Mouse (Mus musculus) midbrain, embryonic 12.5 days (tissue): ENCODE measurements around the gene Cfap70. TPM values are rescaled to one million over a fixed set of nuclear protein-coding genes. Genes with fewer than 3 reads are reported as not detected.

Source experiments
- ATAC-seq: fragments of 200-750 bp; cut with Nextera tagmentation; 2 replicates; pipeline ENCODE4 v1.8.0; 2017; ENCODE audit warnings: low read depth, moderate TSS enrichment, moderate library complexity; ENCODE audit not compliant: low FRiP score
- H3K27ac ChIP-seq: fragments of 300-500 bp; sonication (generic); replicated peaks from 2 replicates; pipeline ENCODE4 v1.5.1; 2016; ENCODE audit warnings: mild to moderate bottlenecking
- H3K27me3 ChIP-seq: fragments of 300-500 bp; sonication (generic); 2 replicates; pipeline ENCODE4 v1.6.1; 2016; ENCODE audit warnings: mild to moderate bottlenecking
- H3K36me3 ChIP-seq: fragments of 300-500 bp; sonication (generic); 2 replicates; pipeline ENCODE4 v1.6.1; 2016
- H3K4me1 ChIP-seq: fragments of 300-500 bp; sonication (generic); 2 replicates; pipeline ENCODE4 v1.6.1; 2016
- H3K4me2 ChIP-seq: fragments of 300-500 bp; sonication (generic); replicated peaks from 2 replicates; pipeline ENCODE4 v1.6.1; 2016; ENCODE audit warnings: mild to moderate bottlenecking, moderate library complexity
- H3K4me3 ChIP-seq: fragments of 300-500 bp; sonication (generic); 2 replicates; pipeline ENCODE4 v1.5.1; 2016; ENCODE audit warnings: mild to moderate bottlenecking
- H3K9ac ChIP-seq: fragments of 300-500 bp; sonication (generic); replicated peaks from 2 replicates; pipeline ENCODE4 v1.6.1; 2016; ENCODE audit warnings: mild to moderate bottlenecking, moderate library complexity
- H3K9me3 ChIP-seq: fragments of 300-500 bp; sonication (generic); 2 replicates; pipeline ENCODE4 v1.6.1; 2016; ENCODE audit warnings: mild to moderate bottlenecking
- WGBS: fragments of 180-500 bp; shearing (Covaris S2); methylation state at CpG from one replicate; pipeline ENCODE4 v1.1.7; 2016; 5-methylcytosine and 5-hydroxymethylcytosine counted together
- polyA plus RNA-seq: library from polyadenylated mRNA; unstranded; fragments of >200 nt; fragmentation: Nextera tagmentation; extraction: Ambion mirVana; gene quantifications from 2 replicates; pipeline ENCODE4 v1.2.1, GENCODE M21; 2016

Cfap70 gene
- polyA plus RNA-seq, 1 experiment from 2014 or later, result 0.34 TPM

DNA sequence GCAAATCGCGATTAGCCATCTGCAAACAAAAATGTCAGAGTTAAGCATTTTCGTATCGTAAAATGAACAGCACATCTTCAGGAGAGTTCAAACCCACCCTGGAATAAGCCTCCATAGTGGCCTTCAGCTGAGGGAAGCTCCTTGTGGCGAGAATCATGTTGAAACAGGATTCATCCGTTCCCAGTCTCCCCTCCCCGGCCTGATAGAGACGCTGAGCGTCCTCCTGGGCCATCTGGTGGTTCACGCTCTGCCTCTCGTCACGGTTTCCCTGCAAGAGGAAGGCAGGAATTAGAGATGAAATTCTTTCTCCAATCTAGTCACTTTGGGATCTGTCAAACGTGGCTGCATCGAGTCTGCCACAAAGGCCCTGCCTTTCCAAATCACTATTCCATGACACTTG lies 8.2 kb upstream of the Cfap70 start:
- H3K27ac ChIP-seq, result no peak overlapping the region
- no peaks in the 10 kb centered on the region for H3K27me3 ChIP-seq
- H3K9me3 ChIP-seq, result no peaks in the 10 kb centered on the region
- H3K36me3 ChIP-seq, result no peaks in the 10 kb centered on the region
- no peak for ATAC-seq
- H3K4me2 ChIP-seq, result no peak overlapping the region
- WGBS, result 82% methylated on average over 14 of the region's 14 CpGs
- no peak overlapping the region for H3K9ac ChIP-seq
- no peaks in the 10 kb centered on the region for H3K4me1 ChIP-seq
- H3K4me3 ChIP-seq, result no peak overlapping the region

- no peaks in the 10 kb centered on the region for H3K9me3 ChIP-seq
- H3K36me3 ChIP-seq, result no peaks in the 10 kb centered on the region
- no peaks in the 10 kb centered on the region for H3K4me1 ChIP-seq
- no peak overlapping the region for H3K27ac ChIP-seq
- no peak for ATAC-seq
- no peak overlapping the region for H3K9ac ChIP-seq
- H3K27me3 ChIP-seq, result no peaks in the 10 kb centered on the region
- no peak overlapping the region for H3K4me3 ChIP-seq
- WGBS, result 93% methylated on average over 9 of the region's 9 CpGs
- H3K4me2 ChIP-seq, result no peak overlapping the region
These were observed 6.4 kb upstream of the Cfap70 start for GRCm38 (mm10) chr14:20458378-20458777.

- Histone ChIP-seq H3K27me3 (no peaks in the 10 kb centered on the region; the same call in 1 of the 2 replicates), H3K9me3 (no peaks in the 10 kb centered on the region), H3K36me3 (no peaks in the 10 kb centered on the region), H3K4me1 (peaks cover 8% of the 10 kb centered on the region), H3K4me3 (no peak overlapping the region), H3K4me2 (no peak overlapping the region), H3K27ac (no peak overlapping the region), H3K9ac (no peak overlapping the region)
- ATAC-seq, result no peak
- WGBS, result 93% methylated on average over 5 of the region's 5 CpGs
These were observed 903 bp upstream of the Cfap70 start for GRCm38 (mm10) chr14:20452929-20453328.

DNA sequence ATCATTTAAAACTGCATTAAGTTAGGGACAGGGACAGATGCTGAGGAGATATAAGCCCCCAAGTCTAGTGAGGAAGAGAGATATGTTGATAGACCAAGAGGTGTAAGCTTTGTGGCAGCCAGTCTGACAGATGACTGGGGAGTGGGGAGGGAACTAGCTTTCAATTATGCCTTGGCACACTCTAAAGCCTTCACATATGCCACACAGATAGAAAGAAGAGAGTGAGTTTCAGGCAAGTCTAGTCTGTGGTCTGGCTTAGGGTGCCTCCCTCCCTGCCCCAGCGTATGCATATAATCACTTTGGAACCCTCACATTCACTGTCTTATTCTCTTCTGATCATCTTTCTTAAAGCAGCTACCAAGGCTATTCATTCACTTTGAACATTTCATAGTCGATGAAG lies 724 bp downstream of the Cfap70 start:
- 16% methylated on average over 2 of the region's 2 CpGs for WGBS
- Histone ChIP-seq H3K4me3 (peak overlapping the region; percentile 40), H3K36me3 (no peaks in the 10 kb centered on the region), H3K27me3 (no peaks in the 10 kb centered on the region; the same call in 1 of the 2 replicates), H3K4me1 (peaks cover 8% of the 10 kb centered on the region), H3K9me3 (no peaks in the 10 kb centered on the region), H3K9ac (0 out of 2 replicates have a peak overlapping the region, but pooled peaks have one; percentile 31), H3K4me2 (peak overlapping the region; percentile 56), H3K27ac (no peak overlapping the region)
- ATAC-seq, result no peak

DNA sequence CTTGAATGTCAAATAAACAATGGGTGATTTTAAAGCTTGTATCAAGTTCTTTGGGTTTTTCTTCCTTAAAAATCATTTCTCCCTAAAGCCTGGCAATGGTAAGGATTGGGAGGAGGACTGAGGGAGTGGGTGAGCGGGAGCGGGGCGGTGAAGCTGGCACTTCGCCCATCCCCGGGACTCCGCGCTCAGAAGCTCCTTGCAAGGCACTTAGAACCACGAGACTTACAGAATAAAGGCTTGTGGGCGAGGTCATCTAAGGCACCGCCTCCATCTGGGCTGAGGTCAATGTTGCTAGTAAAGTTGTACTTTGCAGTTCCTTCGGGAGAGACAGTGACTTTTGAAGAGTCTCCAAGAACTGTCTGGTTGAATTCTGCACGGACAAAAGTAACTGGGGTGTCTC lies 4.8 kb downstream of the Cfap70 start:
- Histone ChIP-seq H3K4me1 (peaks cover 8% of the 10 kb centered on the region), H3K4me3 (no peak overlapping the region), H3K36me3 (no peaks in the 10 kb centered on the region), H3K27ac (no peak overlapping the region), H3K9ac (no peak overlapping the region), H3K27me3 (no peaks in the 10 kb centered on the region; the same call in 1 of the 2 replicates), H3K4me2 (no peak overlapping the region), H3K9me3 (no peaks in the 10 kb centered on the region)
- 61% methylated on average over 12 of the region's 12 CpGs for WGBS
- no peak for ATAC-seq

DNA sequence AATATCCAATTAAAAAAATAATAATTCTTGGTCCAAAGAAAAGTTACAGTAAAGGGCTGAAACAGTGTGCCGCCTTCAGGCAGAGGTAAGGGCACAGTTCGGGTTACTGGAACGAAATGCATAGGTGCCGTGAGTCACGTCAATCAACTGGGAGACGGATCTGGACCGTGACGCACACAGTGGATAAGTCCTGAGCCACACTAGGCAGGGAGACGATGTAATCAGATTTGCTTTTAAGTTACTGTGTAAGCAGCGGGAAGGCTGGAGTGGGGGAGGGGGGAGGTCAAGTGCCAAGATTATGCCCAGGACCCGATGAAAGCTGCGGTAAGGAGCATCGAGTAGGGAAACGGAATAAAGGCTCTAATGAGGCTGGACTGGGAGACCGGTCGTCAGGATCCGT lies 9.8 kb downstream of the Cfap70 start:
- no peak overlapping the region for H3K4me3 ChIP-seq
- WGBS, result 45% methylated on average over 17 of the region's 17 CpGs

DNA sequence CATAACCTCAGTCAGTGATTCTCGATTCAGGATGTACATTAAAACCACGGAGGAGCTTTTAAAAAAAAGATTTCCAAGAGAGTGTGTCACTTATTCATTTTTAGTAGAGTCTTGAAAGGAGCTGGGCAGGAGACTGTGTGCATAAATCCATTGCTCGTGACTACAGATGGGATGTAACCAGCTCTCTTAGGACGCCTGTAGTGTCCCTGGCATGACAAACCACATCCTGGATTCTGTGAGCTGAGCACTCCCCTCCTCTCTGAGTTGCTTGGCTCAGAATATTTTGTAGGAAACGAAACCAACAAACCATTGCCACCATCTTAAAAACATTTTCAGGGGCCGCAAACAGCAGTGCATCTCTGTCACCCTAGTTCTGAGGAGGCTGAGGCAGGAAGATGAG lies 15.1 kb downstream of the Cfap70 start:
- no peak for ATAC-seq
- Histone ChIP-seq H3K4me1 (no peaks in the 10 kb centered on the region), H3K9me3 (no peaks in the 10 kb centered on the region), H3K36me3 (no peaks in the 10 kb centered on the region), H3K4me2 (no peak overlapping the region), H3K9ac (no peak overlapping the region), H3K27ac (no peak overlapping the region), H3K27me3 (no peaks in the 10 kb centered on the region), H3K4me3 (no peak overlapping the region)
- WGBS, result 82% methylated on average over 6 of the region's 6 CpGs

More for the DNA sequence above, 9.8 kb downstream of the Cfap70 start:
- Histone ChIP-seq H3K27me3 (no peaks in the 10 kb centered on the region), H3K9me3 (no peaks in the 10 kb centered on the region), H3K36me3 (no peaks in the 10 kb centered on the region), H3K4me1 (no peaks in the 10 kb centered on the region), H3K9ac (no peak overlapping the region), H3K4me2 (no peak overlapping the region), H3K27ac (no peak overlapping the region)
- no peak for ATAC-seq

- Histone ChIP-seq H3K4me3 (no peak overlapping the region), H3K4me1 (no peaks in the 10 kb centered on the region), H3K27me3 (no peaks in the 10 kb centered on the region), H3K27ac (no peak overlapping the region), H3K4me2 (no peak overlapping the region), H3K9ac (no peak overlapping the region), H3K36me3 (no peaks in the 10 kb centered on the region), H3K9me3 (no peaks in the 10 kb centered on the region)
- 83% methylated on average over 4 of the region's 4 CpGs for WGBS
- no peak for ATAC-seq
These were observed 19.6 kb downstream of the Cfap70 start for GRCm38 (mm10) chr14:20432420-20432819.

- no peaks in the 10 kb centered on the region for H3K36me3 ChIP-seq
- H3K4me2 ChIP-seq, result no peak overlapping the region
- no peaks in the 10 kb centered on the region for H3K4me1 ChIP-seq
- 85% methylated on average over 6 of the region's 6 CpGs for WGBS
- H3K9me3 ChIP-seq, result no peaks in the 10 kb centered on the region
- no peak overlapping the region for H3K4me3 ChIP-seq
- no peaks in the 10 kb centered on the region for H3K27me3 ChIP-seq
- H3K27ac ChIP-seq, result no peak overlapping the region
- H3K9ac ChIP-seq, result no peak overlapping the region
- no peak for ATAC-seq
These were observed 20.3 kb downstream of the Cfap70 start for GRCm38 (mm10) chr14:20431726-20432125.

DNA sequence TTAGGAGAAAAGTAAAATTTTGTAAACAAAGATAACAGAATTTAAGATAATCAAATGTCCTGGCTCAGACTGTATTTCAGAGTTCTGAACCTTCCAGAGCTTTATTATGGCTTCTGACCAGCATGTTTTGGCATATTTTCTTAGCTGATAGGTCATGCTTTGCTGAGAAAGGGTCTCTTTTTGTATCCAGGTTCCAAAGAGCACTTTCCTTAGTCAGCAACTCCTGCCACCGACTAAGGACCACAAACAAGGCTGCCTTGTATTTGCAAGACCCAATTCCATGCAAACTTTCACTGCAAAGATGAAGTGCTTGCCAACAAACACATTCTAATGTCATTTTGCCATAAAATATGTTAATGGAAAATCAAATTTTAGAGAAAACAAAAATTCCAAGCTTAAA lies 22.2 kb downstream of the Cfap70 start:
- 72% methylated on average over 1 of the region's 1 CpGs for WGBS
- no peak for ATAC-seq
- H3K4me2 ChIP-seq, result no peak overlapping the region

GRCm38 (mm10) chr14:20428593-20428992 lies 23.4 kb downstream of the Cfap70 start:
- ATAC-seq, result no peak
- no peaks in the 10 kb centered on the region for H3K36me3 ChIP-seq
- no peak overlapping the region for H3K4me2 ChIP-seq
- 30% methylated on average over 1 of the region's 1 CpGs for WGBS
- H3K9me3 ChIP-seq, result no peaks in the 10 kb centered on the region
- H3K9ac ChIP-seq, result no peak overlapping the region
- H3K27ac ChIP-seq, result no peak overlapping the region
- H3K27me3 ChIP-seq, result no peaks in the 10 kb centered on the region
- H3K4me1 ChIP-seq, result peaks cover 3% of the 10 kb centered on the region; the same call in 1 of the 2 replicates
- H3K4me3 ChIP-seq, result no peak overlapping the region

More for the DNA sequence above, 22.2 kb downstream of the Cfap70 start:
- H3K9ac ChIP-seq, result no peak overlapping the region
- no peaks in the 10 kb centered on the region for H3K9me3 ChIP-seq
- no peaks in the 10 kb centered on the region for H3K27me3 ChIP-seq
- no peak overlapping the region for H3K4me3 ChIP-seq
- no peak overlapping the region for H3K27ac ChIP-seq
- no peaks in the 10 kb centered on the region for H3K36me3 ChIP-seq
- H3K4me1 ChIP-seq, result peaks cover 3% of the 10 kb centered on the region; the same call in 1 of the 2 replicates

DNA sequence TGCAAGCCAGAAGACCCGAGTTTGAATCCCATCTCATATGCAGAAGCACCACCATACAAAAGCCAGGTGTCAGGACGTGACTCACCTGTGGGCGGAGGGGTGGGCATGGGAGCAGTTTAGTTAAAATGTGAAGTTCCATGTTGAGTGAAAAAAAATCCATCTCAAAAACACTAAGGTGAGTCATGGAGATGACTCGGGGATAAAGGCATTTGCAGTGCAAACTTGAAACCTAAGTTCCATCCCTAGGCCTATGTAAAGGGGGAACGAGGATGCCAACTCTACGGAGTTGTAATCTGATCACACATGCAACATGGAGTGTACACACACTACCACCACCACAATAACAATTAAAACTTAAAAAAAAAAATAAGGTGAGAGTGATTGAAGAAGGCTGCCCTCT lies 29.0 kb downstream of the Cfap70 start:
- WGBS, result 91% methylated on average over 6 of the region's 6 CpGs
- H3K4me3 ChIP-seq, result no peak overlapping the region
- H3K4me1 ChIP-seq, result peaks cover 3% of the 10 kb centered on the region; the same call in 1 of the 2 replicates
- H3K9me3 ChIP-seq, result no peaks in the 10 kb centered on the region
- no peaks in the 10 kb centered on the region for H3K36me3 ChIP-seq
- no peak overlapping the region for H3K27ac ChIP-seq
- ATAC-seq, result no peak
- no peak overlapping the region for H3K4me2 ChIP-seq
- no peaks in the 10 kb centered on the region for H3K27me3 ChIP-seq
- no peak overlapping the region for H3K9ac ChIP-seq

DNA sequence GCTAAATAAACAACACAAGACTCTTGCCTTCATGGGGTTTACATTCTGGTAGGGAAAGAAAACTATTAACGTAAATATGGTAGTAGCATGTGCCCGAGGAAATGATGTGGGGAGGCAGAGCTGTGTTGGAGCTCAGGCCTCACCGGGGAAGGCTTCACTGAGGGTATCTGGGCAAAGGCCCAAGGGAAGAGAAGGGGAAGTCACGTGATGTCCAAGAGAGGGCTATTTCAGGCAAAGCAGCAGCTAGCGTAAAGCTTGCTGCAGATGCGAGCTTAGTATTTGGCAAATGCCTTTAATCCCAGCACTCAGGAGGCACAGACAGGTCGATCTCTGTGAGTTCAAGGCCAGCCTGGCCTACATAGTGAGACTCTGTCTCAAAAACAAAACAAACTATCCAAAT lies 29.8 kb downstream of the Cfap70 start:
- Histone ChIP-seq H3K9me3 (no peaks in the 10 kb centered on the region), H3K9ac (no peak overlapping the region), H3K4me1 (peaks cover 3% of the 10 kb centered on the region; the same call in 1 of the 2 replicates), H3K4me2 (no peak overlapping the region), H3K4me3 (no peak overlapping the region), H3K27ac (no peak overlapping the region), H3K36me3 (no peaks in the 10 kb centered on the region), H3K27me3 (no peaks in the 10 kb centered on the region)
- WGBS, result 77% methylated on average over 7 of the region's 7 CpGs
- ATAC-seq, result no peak
